8 mouse cellular contexts compared by ENCODE assay signal in the genomic region with DNA sequence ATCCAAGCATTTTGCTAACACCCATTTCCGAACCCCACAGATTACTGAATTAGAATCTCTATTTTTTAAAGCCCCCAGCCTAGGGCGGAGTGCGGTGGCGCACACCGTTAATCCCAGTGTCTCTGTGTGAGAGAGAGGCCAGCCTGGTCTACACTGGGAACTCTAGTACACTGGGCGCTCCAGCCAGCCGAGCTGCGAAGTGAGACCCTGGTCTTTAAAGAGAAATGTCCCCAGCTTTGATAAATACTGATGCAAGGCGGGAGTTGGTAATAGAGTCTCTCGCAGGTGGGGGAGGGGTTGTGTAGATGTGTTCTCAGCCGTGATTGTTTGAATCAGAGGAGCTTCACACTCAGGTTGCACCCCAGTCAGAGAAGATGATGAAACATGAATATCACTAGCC. TPM values are rescaled to one million over a fixed set of nuclear protein-coding genes. Genes with fewer than 3 reads are reported as not detected.
DNase-seq lines count a peak whose midpoint lies in the region; ATAC-seq and TF ChIP-seq lines count a peak whose summit lies in the region.

No protein-coding gene starts in this region.

- H3K4me2 ChIP-seq in liver, embryonic 11.5 days, result peak overlapping the region; percentile 55
- peak overlapping the region; percentile 67 for H3K4me2 ChIP-seq in hindbrain, embryonic 12.5 days (replicated peaks)
- H3K4me2 ChIP-seq in midbrain, embryonic 15.5 days, result peak overlapping the region; percentile 57

- DNase-seq in liver, embryonic 11.5 days (ENCODE audit: low spot score), result no peak
- no peak for DNase-seq in liver
- no peak for DNase-seq in thymus, postnatal 36 days
- no peak for DNase-seq in kidney, postnatal 25 days

- no peak for ATAC-seq in liver, embryonic 11.5 days (replicated peaks; ENCODE audit: low FRiP score)
- ATAC-seq in hindbrain, embryonic 12.5 days (ENCODE audit: low FRiP score), result peak; percentile 68
- ATAC-seq in midbrain, embryonic 15.5 days (replicated peaks), result peak; percentile 74
- no peak for ATAC-seq in megakaryocyte progenitor cell, adult 5-6 weeks (replicated peaks; ENCODE audit: poor library complexity)

- peak overlapping the region; percentile 1 for H3K4me3 ChIP-seq in liver, embryonic 11.5 days (ENCODE audit: low read depth, low read length)
- peak overlapping the region; percentile 33; the same call in 1 of the 2 replicates for H3K4me3 ChIP-seq in cortical plate, adult 2 months (ENCODE audit: insufficient read depth, low read length)
- H3K4me3 ChIP-seq in hindbrain, embryonic 12.5 days, result peak overlapping the region; percentile 31
- peak overlapping the region; percentile 33 for H3K4me3 ChIP-seq in midbrain, embryonic 15.5 days

- H3K9ac ChIP-seq in liver, embryonic 11.5 days (ENCODE audit: low read depth, low read length), result no peak overlapping the region
- peak overlapping the region; percentile 43 for H3K9ac ChIP-seq in hindbrain, embryonic 12.5 days
- H3K9ac ChIP-seq in midbrain, embryonic 15.5 days, result peak overlapping the region; percentile 21; the same call in 1 of the 2 replicates

- 0 out of 2 replicates have a peak, but pooled peaks cover 5% of the 10 kb centered on the region for H3K4me1 ChIP-seq in liver, embryonic 11.5 days (replicated peaks; ENCODE audit: control insufficient read depth, insufficient read depth, low read length)
- peaks cover 4% of the 10 kb centered on the region; the same call in 1 of the 2 replicates for H3K4me1 ChIP-seq in cortical plate, adult 2 months (ENCODE audit: control insufficient read depth, insufficient read depth, low read length)
- peaks cover 29% of the 10 kb centered on the region for H3K4me1 ChIP-seq in hindbrain, embryonic 12.5 days
- H3K4me1 ChIP-seq in midbrain, embryonic 15.5 days, result peaks cover 26% of the 10 kb centered on the region

- 6% methylated on average over 11 of the region's 11 CpGs for WGBS in liver, embryonic 11.5 days
- WGBS in hindbrain, embryonic 12.5 days, result 1% methylated on average over 11 of the region's 11 CpGs
- WGBS in midbrain, embryonic 15.5 days, result under 1% methylated on average over 11 of the region's 11 CpGs

- TF ChIP-seq CTCF in cortical plate, adult 2 months (IDR thresholded peaks at IDR 0.05; ENCODE audit: extremely low read depth, insufficient read depth, low read length), result no peak

- no peaks in the 10 kb centered on the region for H3K36me3 ChIP-seq in liver, embryonic 11.5 days (ENCODE audit: control insufficient read depth, insufficient read depth, low read length)
- H3K36me3 ChIP-seq in hindbrain, embryonic 12.5 days, result no peaks in the 10 kb centered on the region
- H3K36me3 ChIP-seq in midbrain, embryonic 15.5 days (replicated peaks), result no peaks in the 10 kb centered on the region

- no peaks in the 10 kb centered on the region for H3K9me3 ChIP-seq in liver, embryonic 11.5 days (ENCODE audit: control insufficient read depth, low read length)
- no peaks in the 10 kb centered on the region for H3K9me3 ChIP-seq in hindbrain, embryonic 12.5 days (replicated peaks)
- H3K9me3 ChIP-seq in midbrain, embryonic 15.5 days, result no peaks in the 10 kb centered on the region

- H3K27me3 ChIP-seq in liver, embryonic 11.5 days (replicated peaks; ENCODE audit: control insufficient read depth, insufficient read depth, low read length), result peaks cover 76% of the 10 kb centered on the region
- peaks cover 55% of the 10 kb centered on the region for H3K27me3 ChIP-seq in hindbrain, embryonic 12.5 days
- 0 out of 2 replicates have a peak, but pooled peaks cover 5% of the 10 kb centered on the region for H3K27me3 ChIP-seq in midbrain, embryonic 15.5 days (replicated peaks)

- TF ChIP-seq POLR2A in cortical plate, adult 2 months (IDR thresholded peaks at IDR 0.05; ENCODE audit: extremely low read depth, insufficient read depth, low read length), result no peak

- H3K27ac ChIP-seq in liver, embryonic 11.5 days (ENCODE audit: low read depth, low read length), result no peak overlapping the region
- H3K27ac ChIP-seq in cortical plate, adult 2 months (ENCODE audit: insufficient read depth, low read length), result 0 out of 2 replicates have a peak overlapping the region, but pooled peaks have one; percentile 2
- H3K27ac ChIP-seq in hindbrain, embryonic 12.5 days, result peak overlapping the region; percentile 66
- H3K27ac ChIP-seq in midbrain, embryonic 15.5 days, result peak overlapping the region; percentile 78

RNA-seq across cellular contexts. Expression of a gene that starts 1.5 kb away (rescaled TPM):
- polyA plus RNA-seq in liver, embryonic 11.5 days (2014; fragmentation: Nextera tagmentation; extraction: Ambion mirVana), result 0.66 and 1.9 TPM in 2 replicates
- polyA plus RNA-seq in cortical plate, adult 2 months (2012; rRNA removed), result 1.1 and 1.5 TPM in 2 replicates
- polyA plus RNA-seq in hindbrain, embryonic 12.5 days (2016; fragmentation: Nextera tagmentation; extraction: Ambion mirVana), result 5.7 and 7.2 TPM in 2 replicates
- 28.9 and 34.3 TPM in 2 replicates for polyA plus RNA-seq in midbrain, embryonic 15.5 days (2015; fragmentation: Nextera tagmentation; extraction: Ambion mirVana)
- total RNA-seq in megakaryocyte progenitor cell, adult 5-6 weeks (2015), result 11.2 and 14.2 TPM in 2 replicates
- total RNA-seq in megakaryocyte progenitor cell, adult 5-6 weeks (2017), result 5.7 and 11.8 TPM in 2 replicates

RNA-seq across cellular contexts. Expression of a gene that starts 21.5 kb away (rescaled TPM):
- 0.55 and 0.70 TPM in 2 replicates for polyA plus RNA-seq in liver, embryonic 11.5 days (2014; fragmentation: Nextera tagmentation; extraction: Ambion mirVana)
- polyA plus RNA-seq in cortical plate, adult 2 months (2012; rRNA removed), result 396 and 421 TPM in 2 replicates
- polyA plus RNA-seq in hindbrain, embryonic 12.5 days (2016; fragmentation: Nextera tagmentation; extraction: Ambion mirVana), result 12.7 and 16.1 TPM in 2 replicates
- 63.8 and 64.0 TPM in 2 replicates for polyA plus RNA-seq in midbrain, embryonic 15.5 days (2015; fragmentation: Nextera tagmentation; extraction: Ambion mirVana)
- 0.15 and 0.27 TPM in 2 replicates for total RNA-seq in megakaryocyte progenitor cell, adult 5-6 weeks (2015)
- 0.51 and 0.96 TPM in 2 replicates for total RNA-seq in megakaryocyte progenitor cell, adult 5-6 weeks (2017)

RNA-seq across cellular contexts. Expression of a gene that starts 27.5 kb away (rescaled TPM):
- polyA plus RNA-seq in liver, embryonic 11.5 days (2014; fragmentation: Nextera tagmentation; extraction: Ambion mirVana), result 15.0 TPM in 2 replicates
- polyA plus RNA-seq in cortical plate, adult 2 months (2012; rRNA removed), result 29.1 and 30.2 TPM in 2 replicates
- 17.3 and 18.2 TPM in 2 replicates for polyA plus RNA-seq in hindbrain, embryonic 12.5 days (2016; fragmentation: Nextera tagmentation; extraction: Ambion mirVana)
- polyA plus RNA-seq in midbrain, embryonic 15.5 days (2015; fragmentation: Nextera tagmentation; extraction: Ambion mirVana), result 17.8 and 18.9 TPM in 2 replicates
- 10.4 and 11.3 TPM in 2 replicates for total RNA-seq in megakaryocyte progenitor cell, adult 5-6 weeks (2015)
- total RNA-seq in megakaryocyte progenitor cell, adult 5-6 weeks (2017), result 6.8 and 8.2 TPM in 2 replicates

Comparison
In these comparisons a context has a peak if more than half of its experiments do, and no peak if none do; other contexts are left out.
1. ATAC-seq: peak in hindbrain, embryonic 12.5 days (single experiment) and midbrain, embryonic 15.5 days (single experiment); none in liver, embryonic 11.5 days (single experiment) and megakaryocyte progenitor cell, adult 5-6 weeks (single experiment).
2. Peak in every context shown above with its lines, with median percentiles within 50 percentile points of each other: H3K4me2 ChIP-seq and H3K4me3 ChIP-seq.